35 mouse cellular contexts compared by ENCODE assay signal in the genomic region with DNA sequence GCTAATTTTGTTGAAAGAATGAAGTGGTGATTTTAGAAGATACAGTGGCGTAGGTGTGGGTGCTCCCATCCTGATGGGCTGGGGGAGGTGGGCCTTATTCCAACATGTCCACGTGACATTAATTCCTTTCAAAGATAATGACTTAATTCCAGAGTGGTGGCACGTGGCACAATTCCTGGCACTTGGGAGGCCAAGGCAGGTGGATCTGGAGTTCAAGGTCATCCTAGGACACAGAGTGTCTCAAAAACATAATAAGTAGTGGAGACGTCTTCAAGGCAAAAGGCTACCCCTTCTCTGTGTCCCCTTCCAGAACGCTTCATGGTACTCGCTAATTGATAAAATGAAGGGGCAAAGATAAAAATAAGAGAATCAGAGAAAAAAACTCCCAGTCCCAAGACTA. TPM values are rescaled to one million over a fixed set of nuclear protein-coding genes. Genes with fewer than 3 reads are reported as not detected.
"Had no signal": no experiment of that assay in that cellular context is flagged by ENCODE, and none has a peak within 500 bp of the region (broad histone marks: within the 10 kb centered on the region; RNA-seq: fewer than 3 reads in every experiment).

No protein-coding gene starts in this region.

- H3K9ac ChIP-seq: heart, embryonic 12.5 days; heart, embryonic 13.5 days; heart, embryonic 15.5 days; hindbrain, embryonic 12.5 days; hindbrain, embryonic 13.5 days; hindbrain, embryonic 14.5 days; hindbrain, embryonic 15.5 days; intestine, embryonic 15.5 days; kidney, embryonic 15.5 days had no signal

- H3K4me2 ChIP-seq: heart, embryonic 11.5 days; heart, embryonic 12.5 days; heart, embryonic 13.5 days; heart, embryonic 15.5 days; hindbrain, embryonic 12.5 days; hindbrain, embryonic 13.5 days; hindbrain, embryonic 14.5 days; hindbrain, embryonic 15.5 days; intestine, embryonic 15.5 days; kidney, embryonic 15.5 days had no signal

- ATAC-seq: hindbrain, embryonic 16.5 days; hindbrain, postnatal 0 days; inflammation-experienced regulatory T-cells, adult 6 months; intestine, embryonic 15.5 days; intestine, embryonic 16.5 days; intestine, postnatal 0 days had no signal

- H3K36me3 ChIP-seq: heart, embryonic 10.5 days; heart, embryonic 12.5 days; heart, embryonic 13.5 days; heart, embryonic 15.5 days; hindbrain, embryonic 10.5 days; hindbrain, embryonic 12.5 days; hindbrain, embryonic 13.5 days; hindbrain, embryonic 15.5 days; intestine, embryonic 15.5 days; kidney, embryonic 15.5 days had no signal

- H3K4me3 ChIP-seq: heart, embryonic 10.5 days; heart, embryonic 12.5 days; heart, embryonic 13.5 days; heart, embryonic 15.5 days; hindbrain, embryonic 10.5 days; hindbrain, embryonic 12.5 days; hindbrain, embryonic 13.5 days; hindbrain, embryonic 15.5 days; intestine, embryonic 15.5 days; kidney, embryonic 15.5 days; layer of hippocampus, adult 2 months had no signal

- H3K27ac ChIP-seq: heart, embryonic 10.5 days; heart, embryonic 13.5 days; heart, embryonic 15.5 days; hindbrain, embryonic 10.5 days; hindbrain, embryonic 12.5 days; hindbrain, embryonic 13.5 days; hindbrain, embryonic 14.5 days; hindbrain, embryonic 15.5 days; hindbrain, postnatal 0 days; intestine, embryonic 15.5 days; kidney, embryonic 15.5 days; kidney, postnatal 0 days; layer of hippocampus, adult 2 months had no signal

- H3K4me1 ChIP-seq: heart, embryonic 10.5 days; heart, embryonic 12.5 days; heart, embryonic 15.5 days; hindbrain, embryonic 12.5 days; hindbrain, embryonic 15.5 days; intestine, embryonic 15.5 days had no signal

- H3K27me3 ChIP-seq: heart, embryonic 12.5 days; heart, embryonic 13.5 days; heart, embryonic 15.5 days; hindbrain, embryonic 12.5 days; hindbrain, embryonic 15.5 days; intestine, embryonic 15.5 days; kidney, embryonic 15.5 days had no signal

- H3K9me3 ChIP-seq: heart, embryonic 10.5 days; heart, embryonic 12.5 days; heart, embryonic 13.5 days; heart, embryonic 15.5 days; hindbrain, embryonic 10.5 days; hindbrain, embryonic 12.5 days; hindbrain, embryonic 13.5 days; hindbrain, embryonic 15.5 days; intestine, embryonic 15.5 days; kidney, embryonic 15.5 days had no signal

- DNase-seq: heart, postnatal 10 days; heart, postnatal 14 days; heart, postnatal 4 days; kidney, adult 11 months; kidney, adult 18-20 months; kidney, adult 2 months; kidney, adult 8-10 months; kidney, adult 9 months; kidney, postnatal 10 days; kidney, postnatal 14 days; kidney, postnatal 25 days; kidney, postnatal 36 days; kidney, postnatal 4 days; layer of hippocampus, adult 9-11 months; layer of hippocampus, postnatal 36 days had no signal

RNA-seq across cellular contexts. Expression of gene Ptprm, which starts 7.9 kb away (rescaled TPM):
- total RNA-seq: hematopoietic stem cell, adult 5-6 weeks had no signal
- polyA plus RNA-seq: inflammation-experienced regulatory T-cells, adult 6 months had no signal
